Mouse (Mus musculus) ovary, adult 2 months (tissue): ENCODE data around the gene Exosc8. TPM values are rescaled to one million over a fixed set of nuclear protein-coding genes. Genes with fewer than 3 reads are reported as not detected.

Experiments
- polyA plus RNA-seq: library from polyadenylated mRNA; depleted of rRNA; stranded (reverse); fragments of >200 nt; gene quantifications from 2 replicates; pipeline ENCODE4 v1.2.3, GENCODE M21; 2012; rRNA removed

The Exosc8 gene
- 22.0 and 30.3 TPM in 2 replicates for polyA plus RNA-seq

DNA sequence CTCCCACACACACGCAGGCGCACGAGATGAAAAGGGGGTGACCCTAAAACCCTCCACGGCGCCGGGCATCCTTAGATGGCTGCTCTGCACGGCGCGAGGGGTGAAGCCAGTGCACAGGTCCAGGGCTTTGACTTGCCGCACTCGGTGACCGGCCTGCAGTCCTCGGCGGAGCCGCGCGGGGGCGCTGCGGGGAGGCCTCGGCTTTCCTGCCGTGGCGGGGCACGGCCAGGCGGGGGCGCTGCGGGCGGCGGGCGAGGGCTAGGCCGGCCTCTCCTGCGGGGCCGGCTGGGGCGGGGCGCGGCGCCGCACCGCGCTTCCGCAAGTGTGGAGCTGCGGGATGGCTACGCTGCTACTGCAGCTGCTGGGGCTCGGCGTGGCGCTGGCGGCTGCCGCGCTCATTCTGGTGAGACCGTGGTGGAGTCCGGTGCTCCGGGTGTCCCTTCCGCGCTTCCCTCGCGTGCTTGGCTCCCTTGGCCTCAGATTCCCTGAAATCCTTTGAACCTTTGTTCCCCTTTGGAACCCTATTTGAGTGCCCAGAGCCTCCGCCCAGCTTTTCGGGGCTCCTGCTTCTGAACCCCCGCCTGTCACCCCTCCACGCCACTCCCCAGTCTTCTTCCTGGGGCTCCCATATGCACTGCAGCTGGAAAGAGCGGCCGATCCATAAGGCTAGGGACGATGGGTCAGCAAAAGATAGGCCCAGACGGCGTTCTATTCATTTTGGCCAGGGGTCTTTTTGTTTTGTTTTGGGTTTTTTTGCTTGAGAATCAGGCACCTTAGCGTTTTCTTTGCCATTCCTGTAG lies at the start of gene Exosc8, which contains the start of gene Alg5:
TSS of gene Exosc8 (minus strand) at position 147 of the 800 bp plus-strand sequence.
TSS of gene Alg5 (plus strand) at position 293 of the 800 bp plus-strand sequence.

DNA sequence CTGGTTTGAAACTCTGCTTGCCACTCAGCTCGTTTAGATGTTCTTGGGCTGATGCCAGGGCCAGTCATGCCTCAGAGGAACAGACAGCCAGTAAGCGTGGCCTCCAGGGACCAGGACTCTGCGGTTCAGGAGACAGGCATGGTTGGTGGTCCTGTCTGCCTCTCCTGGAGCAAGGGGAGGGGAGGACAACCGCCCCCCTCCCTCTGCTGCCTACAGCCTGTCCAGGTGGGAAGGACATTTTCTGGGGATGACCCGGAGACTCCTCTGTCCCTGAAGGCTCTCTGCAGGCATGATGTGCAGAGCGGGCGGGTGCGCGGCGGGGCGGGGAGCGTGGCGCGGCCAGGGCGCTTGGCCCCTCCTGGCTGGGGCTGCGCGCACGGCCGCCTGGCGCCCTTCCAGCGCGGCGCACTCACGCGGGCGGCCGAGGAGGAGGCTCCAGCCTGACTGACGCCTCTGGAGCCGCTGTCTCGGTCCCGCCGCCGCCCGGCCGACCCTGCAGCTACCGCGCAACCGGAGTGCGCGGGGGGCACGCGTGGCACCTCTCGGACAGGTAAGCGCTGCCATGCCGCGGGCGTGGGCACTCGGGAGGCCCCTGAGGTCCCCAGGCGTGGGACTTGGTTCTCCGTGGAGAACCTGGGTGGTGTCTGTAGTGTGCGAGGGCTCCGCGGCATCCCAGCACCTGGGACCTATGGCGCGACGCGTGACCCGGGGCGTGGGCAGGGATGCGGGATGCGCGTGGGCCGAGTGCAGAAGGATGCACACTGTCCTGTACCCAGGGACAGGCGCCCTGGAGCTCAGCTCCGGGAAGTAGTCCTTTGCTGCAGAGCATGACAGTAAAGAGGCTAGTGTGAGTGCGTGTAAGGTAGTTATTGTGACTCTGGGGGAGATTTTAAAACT lies 20.2 kb upstream of the Exosc8 start, which contains the start of gene Smad9:
TSS of gene Smad9 (plus strand) at position 438 of the 897 bp plus-strand sequence.

DNA sequence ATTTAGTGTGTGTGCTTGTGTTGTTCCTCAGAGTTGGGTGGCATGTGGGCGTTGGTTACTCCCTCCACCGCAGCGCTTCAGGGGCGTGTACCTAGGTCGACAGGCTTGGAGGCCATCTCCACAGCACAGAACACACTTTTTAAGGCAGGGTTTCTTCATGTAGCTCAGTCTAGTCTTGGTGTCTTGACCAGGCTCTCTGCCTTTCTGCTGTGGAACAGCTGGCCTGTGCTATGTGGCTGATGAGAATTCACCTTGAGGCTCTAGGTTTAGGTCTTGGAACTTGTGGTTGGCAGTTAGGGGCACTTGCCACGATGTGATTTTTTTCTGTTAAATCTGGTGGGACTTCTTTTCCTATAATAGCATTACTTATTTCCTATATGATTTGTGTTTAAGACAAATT lies 20.9 kb downstream of the Exosc8 start, which contains the start of gene Gm21958:
TSS of gene Gm21958 (minus strand) at position 101 of the 400 bp plus-strand sequence.

DNA sequence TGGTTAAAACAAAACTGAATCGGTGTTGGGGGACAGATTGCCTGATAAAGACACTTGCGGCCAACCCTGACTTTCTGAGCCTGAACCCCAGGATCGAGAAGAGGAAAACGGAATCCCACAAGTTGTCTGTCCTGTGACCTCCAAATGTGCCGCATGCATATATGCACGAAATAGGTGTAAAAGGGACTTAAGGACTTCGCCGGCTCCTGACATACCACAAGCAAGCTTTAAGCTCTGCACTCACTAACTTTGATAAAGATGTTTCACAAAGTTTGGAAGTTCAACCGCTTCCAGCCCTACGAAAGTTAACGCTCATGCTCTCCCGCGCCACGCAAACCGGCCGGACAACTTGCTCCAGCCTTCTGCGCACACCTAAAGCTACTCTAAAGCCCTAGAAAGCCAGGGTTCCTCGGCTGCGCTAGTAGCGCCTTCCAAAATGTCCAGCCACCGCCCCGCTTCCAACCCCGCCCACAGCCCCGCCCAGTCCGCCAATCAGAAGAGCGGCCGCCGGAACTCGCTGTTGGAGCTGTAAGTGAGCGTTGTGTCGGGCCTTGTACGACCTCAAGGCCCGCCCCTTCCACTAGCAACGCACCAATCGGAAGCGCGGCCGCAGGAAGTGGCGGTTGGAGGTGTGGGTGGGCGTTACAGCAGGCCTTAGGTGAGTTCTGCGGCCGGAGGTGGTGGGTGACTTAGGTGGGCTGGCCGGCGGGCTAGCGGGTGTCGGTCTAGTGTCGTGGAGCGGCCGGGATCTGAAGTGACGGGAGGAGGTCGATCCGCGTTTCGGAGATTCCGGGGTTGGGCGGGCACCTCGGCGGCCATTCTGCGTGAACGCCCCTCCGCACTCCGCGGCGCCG lies 42.8 kb downstream of the Exosc8 start, which contains the start of gene Supt20:
TSS of gene Supt20 (plus strand) at position 606 of the 854 bp plus-strand sequence.

Other genes with a start within 250 kb of the Exosc8 start
- 41.9 and 59.2 TPM in 2 replicates for gene Supt20, start 42.6 kb downstream of the Exosc8 start, polyA plus RNA-seq
- not detected in 2 replicates for gene Gm21958, start 21.0 kb downstream of the Exosc8 start, polyA plus RNA-seq
- gene Alg5, start 146 bp upstream of the Exosc8 start, polyA plus RNA-seq = 11.7 and 12.1 TPM in 2 replicates
- 2.2 and 2.9 TPM in 2 replicates for gene Smad9, start 20.2 kb upstream of the Exosc8 start, polyA plus RNA-seq
- 51.5 and 74.3 TPM in 2 replicates for gene Rfxap, start 72.4 kb upstream of the Exosc8 start, polyA plus RNA-seq
- gene Sertm1, start 180.5 kb upstream of the Exosc8 start, polyA plus RNA-seq = 0.03 TPM in 1 of 2 replicates, not detected in the other